Mouse (Mus musculus) embryonic facial prominence, embryonic 13.5 days (tissue): ENCODE data around the gene Themis2. TPM values are rescaled to one million over a fixed set of nuclear protein-coding genes. Genes with fewer than 3 reads are reported as not detected.

Source experiments
- ATAC-seq: fragments of 200-750 bp; cut with Nextera tagmentation; 2 replicates; pipeline ENCODE4 v1.8.0; 2017; ENCODE audit warnings: low read depth; ENCODE audit not compliant: insufficient number of reproducible peaks, insufficient read depth, low FRiP score, low TSS enrichment
- H3K27ac ChIP-seq: fragments of 300-500 bp; sonication (generic); 2 replicates; pipeline ENCODE4 v1.5.1; 2015; ENCODE audit warnings: moderate library complexity, mild to moderate bottlenecking, inconsistent platforms
- H3K27me3 ChIP-seq: fragments of 300-500 bp; sonication (generic); 2 replicates; pipeline ENCODE4 v1.6.1; 2015; ENCODE audit warnings: mild to moderate bottlenecking, inconsistent platforms
- H3K36me3 ChIP-seq: fragments of 300-500 bp; sonication (generic); 2 replicates; pipeline ENCODE4 v1.6.1; 2015; ENCODE audit warnings: mild to moderate bottlenecking, inconsistent platforms
- H3K4me1 ChIP-seq: fragments of 300-500 bp; sonication (generic); 2 replicates; pipeline ENCODE4 v1.6.1; 2015; ENCODE audit warnings: inconsistent platforms
- H3K4me2 ChIP-seq: fragments of 300-500 bp; sonication (generic); 2 replicates; pipeline ENCODE4 v1.6.1; 2015; ENCODE audit warnings: moderate library complexity, mild to moderate bottlenecking, inconsistent platforms
- H3K4me3 ChIP-seq: fragments of 300-500 bp; sonication (generic); 2 replicates; pipeline ENCODE4 v1.5.1; 2015; ENCODE audit warnings: mild to moderate bottlenecking, inconsistent platforms
- H3K9ac ChIP-seq: fragments of 300-500 bp; sonication (generic); 2 replicates; pipeline ENCODE4 v1.6.1; 2015; ENCODE audit warnings: mild to moderate bottlenecking, inconsistent platforms
- H3K9me3 ChIP-seq: fragments of 300-500 bp; sonication (generic); 2 replicates; pipeline ENCODE4 v1.6.1; 2016; ENCODE audit warnings: inconsistent platforms
- WGBS: fragments of 180-500 bp; shearing (Covaris S2); methylation state at CpG from one replicate; pipeline ENCODE4 v1.1.7; 2015; ENCODE audit warnings: mixed read lengths; 5-methylcytosine and 5-hydroxymethylcytosine counted together
- polyA plus RNA-seq: library from polyadenylated mRNA; unstranded; fragments of >200 nt; fragmentation: Nextera tagmentation; extraction: Ambion mirVana; gene quantifications from 2 replicates; pipeline ENCODE4 v1.2.1, GENCODE M21; 2015

Gene Themis2
- 0.79 and 1.4 TPM in 2 replicates for polyA plus RNA-seq

DNA sequence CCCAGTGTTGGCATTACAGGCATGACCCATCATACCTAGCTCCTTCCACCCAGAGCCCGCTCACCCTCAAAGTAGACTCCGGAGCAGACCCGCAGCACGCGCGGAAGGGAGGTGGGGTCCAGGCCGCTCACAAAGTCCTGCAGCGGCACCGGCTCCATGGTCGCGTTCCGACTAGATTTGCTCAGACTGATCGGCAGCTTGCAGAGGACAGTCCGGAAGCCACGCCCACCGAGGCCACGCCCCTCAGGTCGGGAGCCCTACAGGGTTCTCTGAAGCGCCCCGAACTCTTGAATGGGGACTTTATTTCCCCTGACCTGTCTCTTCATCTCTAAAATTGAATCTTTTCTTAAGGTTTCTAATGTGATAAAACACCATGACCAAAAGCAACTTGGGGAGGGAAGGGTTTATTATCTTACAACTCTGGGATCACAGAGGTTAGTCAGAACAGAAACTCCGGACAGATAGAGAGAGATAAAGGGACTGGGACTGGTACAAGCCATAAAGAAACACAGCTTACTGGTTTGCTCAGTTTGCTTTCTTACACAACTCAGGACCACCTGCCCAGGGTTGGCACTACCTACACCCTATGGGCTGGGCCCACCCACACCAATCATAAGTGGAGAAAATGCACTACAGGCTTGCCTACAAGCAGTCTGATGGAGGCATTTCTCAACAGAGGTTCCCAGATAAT, at the start of gene Themis2:
Gene Themis2, minus strand, starts transcription at position 192 of the 691 bp plus-strand sequence.
- H3K9me3 ChIP-seq = no peaks in the 10 kb centered on the region
- peak within 1 kb of the TSS; percentile 59 for H3K9ac ChIP-seq
- peaks cover 33% of the 10 kb centered on the region for H3K27me3 ChIP-seq
- peak within 1 kb of the TSS; percentile 41 for H3K4me3 ChIP-seq
- 2% methylated on average over 21 of the region's 21 CpGs for WGBS
- H3K4me1 ChIP-seq = peaks cover 5% of the 10 kb centered on the region; the same call in 1 of the 2 replicates
- no peaks in the 10 kb centered on the region for H3K36me3 ChIP-seq
- peak within 1 kb of the TSS; percentile 60 for H3K4me2 ChIP-seq
- H3K27ac ChIP-seq = no peak within 1 kb of the TSS
- ATAC-seq = no peak

DNA sequence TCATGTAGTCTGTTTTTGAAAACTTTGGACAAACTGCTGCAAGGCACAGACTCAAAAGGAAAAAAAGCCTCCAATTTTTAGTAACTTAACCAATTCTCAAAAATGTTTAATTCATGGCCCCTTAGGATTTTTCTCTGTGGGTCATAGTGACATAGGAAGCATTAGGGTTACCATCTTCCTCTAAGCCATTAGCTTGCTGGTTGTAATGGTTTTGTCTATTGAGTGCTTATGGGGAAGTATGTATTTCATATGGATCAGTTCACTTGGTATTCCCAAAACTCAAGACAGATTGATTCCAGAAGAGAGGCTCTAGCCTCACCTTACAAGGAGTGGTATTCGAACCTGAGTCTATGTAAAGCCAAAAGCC, 47.5 kb upstream of the Themis2 start:
- ATAC-seq = no peak
- Histone ChIP-seq H3K4me1 (peaks cover 11% of the 10 kb centered on the region), H3K9me3 (no peaks in the 10 kb centered on the region), H3K4me3 (peak overlapping the region; percentile 95), H3K4me2 (peak overlapping the region; percentile 74), H3K36me3 (peaks cover 27% of the 10 kb centered on the region), H3K27me3 (no peaks in the 10 kb centered on the region), H3K27ac (peak overlapping the region; percentile 81; the same call in 1 of the 2 replicates), H3K9ac (peak overlapping the region; percentile 97)
- WGBS = 64% methylated on average over 1 of the region's 1 CpGs

DNA sequence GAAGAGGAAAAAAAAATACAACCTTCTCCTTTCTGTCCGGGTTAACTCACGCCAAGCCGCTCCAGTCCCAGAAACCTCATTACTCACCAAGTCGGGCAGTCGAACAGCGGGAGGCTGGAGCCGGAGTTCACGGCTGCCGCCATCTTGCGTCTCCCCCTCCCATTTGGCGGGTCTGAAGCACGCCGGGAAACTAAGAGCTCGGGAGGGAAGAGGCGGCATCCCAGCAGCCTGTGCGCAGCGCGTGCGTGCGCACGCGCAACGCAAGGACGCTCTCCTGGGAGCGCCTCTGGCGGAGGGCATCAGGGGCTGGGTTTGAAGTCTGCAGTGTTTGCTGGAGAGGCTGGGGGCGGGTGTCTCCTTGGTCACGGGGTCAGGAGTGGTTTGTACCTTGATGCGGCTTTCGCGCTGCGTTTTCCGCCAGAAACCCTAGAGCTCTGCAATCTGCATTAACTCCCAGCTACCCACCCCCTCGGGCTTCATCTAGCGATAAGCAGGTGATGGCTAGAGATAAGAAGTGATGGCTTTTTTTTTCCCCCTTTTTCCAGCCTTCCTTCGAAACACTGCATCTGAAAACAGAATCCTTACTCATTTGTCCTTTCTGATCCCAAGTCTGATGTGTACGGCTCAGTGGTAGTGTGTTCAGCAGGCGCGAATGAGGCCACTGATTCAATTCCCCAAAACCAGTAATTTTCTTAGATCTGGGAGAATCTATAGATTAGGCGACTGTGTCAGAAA, 47.0 kb upstream of the Themis2 start, which contains the start of gene Ppp1r8:
Gene Ppp1r8, minus strand, starts transcription at position 200 of the 735 bp plus-strand sequence.
- WGBS = 2% methylated on average over 40 of the region's 40 CpGs
- peak within 1 kb of the TSS; percentile 81 for H3K27ac ChIP-seq
- peak within 1 kb of the TSS; percentile 74 for H3K4me2 ChIP-seq
- peak within 1 kb of the TSS; percentile 97 for H3K9ac ChIP-seq
- H3K9me3 ChIP-seq = no peaks in the 10 kb centered on the region
- ATAC-seq = peak; percentile 97
- peaks cover 30% of the 10 kb centered on the region for H3K36me3 ChIP-seq
- no peaks in the 10 kb centered on the region for H3K27me3 ChIP-seq
- H3K4me1 ChIP-seq = peaks cover 11% of the 10 kb centered on the region
- H3K4me3 ChIP-seq = peak within 1 kb of the TSS; percentile 95

DNA sequence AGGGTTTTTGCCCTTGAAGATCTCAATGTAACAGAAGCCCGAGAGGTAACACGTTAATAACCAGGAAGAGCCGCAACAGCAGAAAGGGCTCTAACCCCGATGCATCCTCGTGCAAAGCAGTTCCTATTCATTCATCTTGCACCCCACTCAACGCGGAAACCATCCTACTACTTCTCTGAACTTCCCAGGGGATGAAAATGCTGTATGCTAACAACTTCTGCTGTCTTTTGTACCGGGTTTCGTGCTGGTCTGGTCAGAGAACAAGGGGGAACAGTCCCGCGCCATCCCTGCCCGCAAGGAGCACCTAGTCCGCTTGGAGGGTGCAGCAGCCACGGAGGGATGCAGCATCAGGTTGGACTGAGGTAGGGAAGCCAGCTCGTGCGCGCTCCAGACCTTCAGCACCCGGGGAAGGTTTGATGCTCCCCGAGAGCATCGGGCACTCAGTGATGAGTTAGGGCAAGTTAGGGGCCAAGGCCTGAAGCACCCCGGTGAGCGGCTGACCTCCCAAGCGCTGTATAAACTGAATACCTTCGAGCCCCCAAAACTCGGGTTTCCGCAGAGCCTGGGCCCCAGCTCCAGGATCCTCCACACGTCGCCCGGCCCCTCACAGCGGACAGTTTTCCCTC, 46.2 kb upstream of the Themis2 start:
- under 1% methylated on average over 30 of the region's 30 CpGs for WGBS
- peak overlapping the region; percentile 81 for H3K27ac ChIP-seq
- peak overlapping the region; percentile 97 for H3K9ac ChIP-seq
- H3K27me3 ChIP-seq = no peaks in the 10 kb centered on the region
- H3K4me2 ChIP-seq = peak overlapping the region; percentile 74
- peaks cover 11% of the 10 kb centered on the region for H3K4me1 ChIP-seq
- H3K4me3 ChIP-seq = peak overlapping the region; percentile 95
- H3K36me3 ChIP-seq = peaks cover 32% of the 10 kb centered on the region
- H3K9me3 ChIP-seq = no peaks in the 10 kb centered on the region
- no peak for ATAC-seq

DNA sequence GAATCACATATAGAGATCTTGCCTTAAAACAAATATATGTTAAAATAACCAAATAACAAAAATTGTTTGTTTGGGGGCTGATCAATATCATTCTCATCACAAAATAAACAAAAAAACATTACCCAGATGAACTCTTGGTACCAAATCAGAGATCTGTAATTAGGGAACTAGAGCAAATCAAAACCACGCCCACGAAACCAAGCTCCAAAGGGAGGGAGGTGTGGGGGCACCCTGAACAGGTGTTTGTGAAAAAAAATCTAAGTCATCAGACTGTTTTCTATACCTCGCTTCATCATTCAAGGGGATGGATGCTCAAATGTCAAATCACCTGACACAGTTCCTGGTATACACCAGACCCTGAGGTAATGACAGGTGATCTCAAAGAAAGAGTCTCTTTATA, 45.3 kb upstream of the Themis2 start:
- Histone ChIP-seq H3K36me3 (peaks cover 41% of the 10 kb centered on the region), H3K4me1 (peaks cover 11% of the 10 kb centered on the region), H3K27ac (no peak overlapping the region), H3K4me3 (peak overlapping the region; percentile 95), H3K9ac (peak overlapping the region; percentile 97), H3K4me2 (peak overlapping the region; percentile 74), H3K9me3 (no peaks in the 10 kb centered on the region), H3K27me3 (no peaks in the 10 kb centered on the region)
- ATAC-seq = no peak
- 67% methylated on average over 3 of the region's 3 CpGs for WGBS

DNA sequence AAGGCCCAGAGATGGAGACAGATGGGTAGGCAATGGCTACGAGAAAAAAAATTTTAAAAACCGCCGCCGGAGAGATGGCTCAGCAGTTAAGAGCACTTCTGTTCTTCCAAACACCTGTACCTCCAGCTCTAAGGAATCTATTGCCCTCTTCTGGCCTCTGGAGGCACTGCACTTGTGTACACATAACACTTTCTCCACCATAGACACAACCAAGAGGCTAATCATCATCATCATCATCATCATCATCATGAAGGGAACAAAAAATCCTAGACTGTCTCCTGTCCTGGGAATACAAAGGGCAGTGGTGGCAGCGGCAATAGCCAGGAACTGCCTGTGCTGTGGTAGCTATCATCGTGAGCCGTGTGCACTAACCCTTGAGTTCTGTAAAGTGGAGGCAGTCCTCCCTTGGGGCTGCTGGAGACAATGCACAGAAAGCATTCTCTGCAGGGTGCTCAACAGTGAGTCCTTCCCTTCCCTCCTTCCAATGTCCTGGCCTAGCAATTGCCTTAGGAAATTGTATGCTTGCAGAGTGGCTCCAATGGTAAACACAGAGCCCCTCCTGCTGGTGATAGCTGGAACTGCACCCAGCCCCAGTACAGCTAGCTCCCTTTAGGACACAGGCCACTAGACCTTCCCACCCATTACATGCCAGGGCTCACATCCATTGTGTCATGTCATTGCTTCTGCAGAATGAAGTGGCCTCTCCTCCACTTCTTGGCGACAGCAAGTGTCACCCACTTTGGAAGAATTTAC, 27.6 kb upstream of the Themis2 start:
- Histone ChIP-seq H3K27me3 (no peaks in the 10 kb centered on the region), H3K9ac (no peak overlapping the region), H3K27ac (no peak overlapping the region), H3K36me3 (peaks cover 41% of the 10 kb centered on the region), H3K9me3 (peaks cover 8% of the 10 kb centered on the region; the same call in 1 of the 2 replicates), H3K4me1 (no peaks in the 10 kb centered on the region), H3K4me3 (no peak overlapping the region), H3K4me2 (no peak overlapping the region)
- WGBS = 78% methylated on average over 8 of the region's 8 CpGs
- ATAC-seq = no peak

DNA sequence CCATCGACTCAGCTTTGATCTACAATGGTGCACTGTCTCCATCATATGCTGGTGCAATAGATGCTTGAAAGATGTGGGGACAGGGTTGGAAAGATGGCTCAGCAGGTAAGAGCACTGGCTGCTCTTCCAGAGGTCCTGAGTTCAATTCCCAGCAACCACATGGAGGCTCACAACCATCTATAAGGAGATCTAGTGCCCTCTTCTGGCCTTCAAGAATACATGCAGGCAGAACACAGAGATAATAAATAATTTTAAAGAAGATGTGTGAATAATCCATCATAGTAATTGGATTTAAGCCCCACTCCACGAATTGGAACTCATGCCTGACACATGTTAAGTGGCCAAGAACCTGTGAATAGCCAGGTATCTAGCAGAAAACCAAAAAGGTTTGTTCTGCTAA, 22.3 kb upstream of the Themis2 start:
- no peaks in the 10 kb centered on the region for H3K36me3 ChIP-seq
- H3K9me3 ChIP-seq = peaks cover 8% of the 10 kb centered on the region; the same call in 1 of the 2 replicates
- no peak overlapping the region for H3K27ac ChIP-seq
- H3K27me3 ChIP-seq = no peaks in the 10 kb centered on the region
- H3K4me2 ChIP-seq = no peak overlapping the region
- no peak overlapping the region for H3K9ac ChIP-seq
- no peaks in the 10 kb centered on the region for H3K4me1 ChIP-seq
- 51% methylated on average over 2 of the region's 2 CpGs for WGBS
- no peak overlapping the region for H3K4me3 ChIP-seq
- no peak for ATAC-seq

DNA sequence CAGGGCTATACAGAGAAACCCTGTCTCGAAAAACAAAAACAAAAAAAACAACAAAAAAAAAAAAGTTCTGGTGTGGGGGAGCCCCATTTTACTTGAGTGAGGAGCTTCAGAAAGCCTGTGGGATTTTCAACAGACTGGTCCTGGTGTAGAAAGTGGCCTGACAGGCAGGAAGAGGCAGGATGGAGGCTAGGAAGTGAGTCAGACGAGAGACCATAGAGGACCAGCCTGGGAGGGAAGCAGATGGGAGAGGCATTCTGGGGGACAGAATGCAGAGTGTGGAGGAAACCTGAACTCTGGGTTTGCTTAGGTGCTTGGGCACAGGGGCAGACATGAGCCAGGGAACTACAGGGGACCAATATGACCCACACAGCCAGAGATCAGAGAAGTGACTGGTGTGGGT, 20.7 kb upstream of the Themis2 start:
- H3K9ac ChIP-seq = 0 out of 2 replicates have a peak overlapping the region, but pooled peaks have one; percentile 16
- no peak overlapping the region for H3K27ac ChIP-seq
- no peak overlapping the region for H3K4me2 ChIP-seq
- no peak for ATAC-seq
- 63% methylated on average over 2 of the region's 2 CpGs for WGBS
- no peaks in the 10 kb centered on the region for H3K4me1 ChIP-seq
- H3K36me3 ChIP-seq = no peaks in the 10 kb centered on the region
- H3K4me3 ChIP-seq = no peak overlapping the region
- H3K9me3 ChIP-seq = peaks cover 8% of the 10 kb centered on the region; the same call in 1 of the 2 replicates
- H3K27me3 ChIP-seq = no peaks in the 10 kb centered on the region

DNA sequence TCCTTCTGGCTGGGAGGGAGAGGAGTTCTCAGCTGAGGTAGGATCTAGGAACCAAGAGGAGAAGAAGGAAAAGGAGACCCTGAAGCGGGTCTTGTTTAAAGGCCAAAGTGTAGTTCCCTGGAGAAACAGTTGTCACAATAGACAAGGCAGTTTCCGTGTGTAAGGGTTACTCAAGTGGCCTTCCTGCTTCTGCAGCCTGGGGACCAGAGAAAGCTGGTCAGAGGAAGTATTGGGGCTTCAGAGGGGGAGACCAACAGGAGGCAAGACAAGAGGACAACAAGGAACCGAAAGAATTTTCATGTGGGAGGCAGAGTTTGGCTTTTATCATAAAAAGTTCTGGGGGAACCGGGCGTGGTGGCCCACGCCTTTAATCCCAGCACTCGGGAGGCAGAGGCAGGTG, 20.2 kb upstream of the Themis2 start:
- Histone ChIP-seq H3K27me3 (no peaks in the 10 kb centered on the region), H3K9ac (no peak overlapping the region), H3K4me2 (no peak overlapping the region), H3K4me3 (no peak overlapping the region), H3K4me1 (no peaks in the 10 kb centered on the region), H3K36me3 (no peaks in the 10 kb centered on the region), H3K9me3 (peaks cover 11% of the 10 kb centered on the region; the same call in 1 of the 2 replicates), H3K27ac (no peak overlapping the region)
- ATAC-seq = no peak
- 83% methylated on average over 7 of the region's 7 CpGs for WGBS

DNA sequence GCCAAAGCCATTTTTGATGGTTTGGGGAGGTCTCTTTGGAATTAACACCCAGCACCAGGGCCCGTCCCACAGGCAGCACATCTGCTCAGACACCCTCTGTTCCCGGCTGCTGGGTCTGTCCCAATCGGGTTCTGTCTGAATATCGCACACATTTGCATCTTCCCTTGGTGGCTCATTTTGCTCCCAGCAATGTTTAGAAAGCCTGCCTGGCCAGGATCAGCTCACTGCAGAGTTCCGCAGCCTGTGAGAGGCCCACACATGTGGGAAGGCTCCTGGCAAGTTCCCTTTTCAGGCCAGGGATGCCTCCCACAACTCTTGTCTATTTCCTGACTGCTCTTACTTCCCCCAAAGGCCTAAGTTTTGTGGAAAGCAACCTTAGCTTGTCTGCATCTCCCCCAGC, 13.4 kb upstream of the Themis2 start:
- Histone ChIP-seq H3K4me3 (no peak overlapping the region), H3K4me1 (no peaks in the 10 kb centered on the region), H3K36me3 (no peaks in the 10 kb centered on the region), H3K27ac (no peak overlapping the region), H3K9ac (no peak overlapping the region), H3K4me2 (no peak overlapping the region), H3K9me3 (peaks cover 9% of the 10 kb centered on the region; the same call in 1 of the 2 replicates), H3K27me3 (no peaks in the 10 kb centered on the region)
- WGBS = 82% methylated on average over 5 of the region's 5 CpGs
- ATAC-seq = no peak
